Mouse (Mus musculus) ES-E14 (cell line): ENCODE measurements around the gene Il20rb.

ENCODE experiments used
- HCFC1 ChIP-seq: IDR thresholded peaks from 2 replicates; pipeline ENCODE4 v1.6.1; 2012; ENCODE audit warnings: low read length, inconsistent platforms, borderline replicate concordance; ENCODE audit not compliant: insufficient read depth
- ZC3H11A ChIP-seq: IDR thresholded peaks from 2 replicates; pipeline ENCODE4 v1.6.1; 2012; ENCODE audit warnings: low read depth, mild to moderate bottlenecking, inconsistent platforms, low read length, borderline replicate concordance
- ZNF384 ChIP-seq: IDR thresholded peaks from 2 replicates; pipeline ENCODE4 v1.6.1; 2012; ENCODE audit warnings: low read depth, low read length, inconsistent platforms

DNA sequence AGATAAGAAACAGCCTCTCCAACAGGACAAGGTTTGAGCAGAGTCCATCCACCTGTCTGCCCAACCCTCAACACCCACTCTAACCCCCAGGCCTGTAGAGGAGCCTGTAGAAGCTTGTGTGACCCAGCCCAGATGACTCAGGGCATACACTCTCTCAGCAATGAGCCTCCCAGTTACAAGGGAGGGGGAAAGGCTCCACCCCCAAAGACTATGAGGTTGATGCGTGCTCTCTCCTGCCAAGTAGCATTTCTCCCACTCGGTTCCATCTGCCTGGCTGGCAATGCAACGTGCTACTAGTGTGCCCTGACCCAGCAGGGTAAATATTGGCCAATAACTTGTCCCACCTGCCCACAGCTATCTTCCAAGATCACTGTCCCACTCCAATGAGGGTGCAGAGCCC, 19.8 kb downstream of the Il20rb start:
- TF ChIP-seq ZC3H11A: no peak
- no peak for TF ChIP-seq ZNF384
- no peak for TF ChIP-seq HCFC1
